Mouse (Mus musculus) liver, postnatal 0 days (tissue): ENCODE results near the gene Pom121. TPM values are rescaled to one million over a fixed set of nuclear protein-coding genes. Genes with fewer than 3 reads are reported as not detected.

ENCODE experiments used
- ATAC-seq: fragments of 200-750 bp; cut with Nextera tagmentation; 2 replicates; pipeline ENCODE4 v1.8.0; 2017; ENCODE audit warnings: mild to moderate bottlenecking, moderate library complexity
- DNase-seq: peaks from one replicate; pipeline ENCODE4 v3.0.0-alpha.2; 2016
- H3K27ac ChIP-seq: fragments of 300-500 bp; sonication (generic); 2 replicates; pipeline ENCODE4 v1.5.1; 2014; ENCODE audit warnings: antibody characterized with exemption, moderate library complexity, mild to moderate bottlenecking, low read depth
- H3K27me3 ChIP-seq: fragments of 300-500 bp; sonication (generic); 2 replicates; pipeline ENCODE4 v1.6.1; 2014; ENCODE audit warnings: low read length, control low read depth, mixed read lengths; ENCODE audit not compliant: insufficient read depth
- H3K36me3 ChIP-seq: fragments of 300-500 bp; sonication (generic); replicated peaks from 2 replicates; pipeline ENCODE4 v1.6.1; 2014; ENCODE audit warnings: mild to moderate bottlenecking, control low read depth, low read length, moderate library complexity, mixed read lengths; ENCODE audit not compliant: insufficient read depth
- H3K4me1 ChIP-seq: fragments of 300-500 bp; sonication (generic); 2 replicates; pipeline ENCODE4 v1.6.1; 2014; ENCODE audit warnings: antibody characterized with exemption, mild to moderate bottlenecking, control low read depth; ENCODE audit not compliant: insufficient read depth
- H3K4me2 ChIP-seq: fragments of 300-500 bp; sonication (generic); 2 replicates; pipeline ENCODE4 v1.6.1; 2014; ENCODE audit warnings: low read depth, mild to moderate bottlenecking, low read length, moderate library complexity, mixed read lengths
- H3K4me3 ChIP-seq: fragments of 300-500 bp; sonication (generic); 2 replicates; pipeline ENCODE4 v1.5.1; 2014; ENCODE audit warnings: low read depth, low read length
- H3K9ac ChIP-seq: fragments of 300-500 bp; sonication (generic); replicated peaks from 2 replicates; pipeline ENCODE4 v1.6.1; 2014; ENCODE audit warnings: mild to moderate bottlenecking, moderate library complexity
- H3K9me3 ChIP-seq: fragments of 300-500 bp; sonication (generic); 2 replicates; pipeline ENCODE4 v1.6.1; 2016; ENCODE audit warnings: mild to moderate bottlenecking, control low read depth, low read length, mixed read lengths
- CTCF ChIP-seq: sonication (generic); IDR thresholded peaks from 2 replicates; pipeline ENCODE4 v1.5.1; 2016; ENCODE audit warnings: antibody characterized with exemption, low read depth
- EP300 ChIP-seq: IDR thresholded peaks from 2 replicates; pipeline ENCODE4 v1.6.1; 2016; ENCODE audit warnings: antibody characterized with exemption, low read depth, mild to moderate bottlenecking
- whole genome bisulfite sequencing: fragments of 180-500 bp; shearing (Covaris S2); extraction: QIAGEN DNeasy Blood & Tissue Kit; methylation state at CpG from one replicate; pipeline ENCODE4 v1.1.7; 2014; ENCODE audit not compliant: insufficient replicate concordance; 5-methylcytosine and 5-hydroxymethylcytosine counted together
- polyA plus RNA-seq: library from polyadenylated mRNA; unstranded; fragments of >200 nt; fragmentation: Nextera tagmentation; extraction: Ambion mirVana; gene quantifications from 2 replicates; pipeline ENCODE4 v1.2.1, GENCODE M21; 2015

Gene Pom121
- polyA plus RNA-seq, 1 experiment from 2014 or later, result 3.5 TPM

- TF ChIP-seq EP300, result no peak
- Histone ChIP-seq H3K36me3 (peaks cover 88% of the 10 kb centered on the region), H3K27me3 (no peaks in the 10 kb centered on the region), H3K9me3 (no peaks in the 10 kb centered on the region), H3K27ac (no peak overlapping the region), H3K9ac (no peak overlapping the region), H3K4me2 (no peak overlapping the region), H3K4me3 (no peak overlapping the region), H3K4me1 (no peaks in the 10 kb centered on the region)
- ATAC-seq (no peak), DNase-seq (no peak)
- 80% methylated on average over 10 of the region's 10 CpGs for WGBS
These were observed 10.6 kb downstream of the Pom121 start for GRCm38 (mm10) chr5:135383771-135384170.

GRCm38 (mm10) chr5:135382746-135383145, 11.6 kb downstream of the Pom121 start:
- DNase-seq (no peak), ATAC-seq (no peak)
- no peak overlapping the region for H3K9ac ChIP-seq
- no peak overlapping the region for H3K27ac ChIP-seq
- H3K4me2 ChIP-seq, result no peak overlapping the region
- no peaks in the 10 kb centered on the region for H3K4me1 ChIP-seq
- 86% methylated on average over 7 of the region's 7 CpGs for WGBS
- no peak overlapping the region for H3K4me3 ChIP-seq
- H3K27me3 ChIP-seq, result no peaks in the 10 kb centered on the region
- H3K9me3 ChIP-seq, result no peaks in the 10 kb centered on the region
- TF ChIP-seq CTCF, result no peak
- TF ChIP-seq EP300, result no peak
- peaks cover 92% of the 10 kb centered on the region for H3K36me3 ChIP-seq

- Histone ChIP-seq H3K9me3 (no peaks in the 10 kb centered on the region), H3K27me3 (no peaks in the 10 kb centered on the region), H3K27ac (no peak overlapping the region), H3K36me3 (peaks cover 84% of the 10 kb centered on the region), H3K4me3 (no peak overlapping the region), H3K9ac (no peak overlapping the region), H3K4me2 (no peak overlapping the region), H3K4me1 (no peaks in the 10 kb centered on the region)
- TF ChIP-seq EP300, result no peak
- TF ChIP-seq CTCF, result no peak
- WGBS, result 91% methylated on average over 10 of the region's 10 CpGs
- no peak for ATAC-seq
- DNase-seq, result no peak
These were observed 12.9 kb downstream of the Pom121 start for GRCm38 (mm10) chr5:135381356-135381925.

- Histone ChIP-seq H3K9ac (no peak overlapping the region), H3K36me3 (peaks cover 88% of the 10 kb centered on the region), H3K27ac (no peak overlapping the region), H3K4me2 (no peak overlapping the region), H3K27me3 (no peaks in the 10 kb centered on the region), H3K4me3 (no peak overlapping the region), H3K9me3 (no peaks in the 10 kb centered on the region), H3K4me1 (no peaks in the 10 kb centered on the region)
- no peak for TF ChIP-seq EP300
- TF ChIP-seq CTCF, result no peak
- no peak for ATAC-seq
- DNase-seq, result no peak
- 88% methylated on average over 4 of the region's 4 CpGs for WGBS
These were observed 13.7 kb downstream of the Pom121 start for GRCm38 (mm10) chr5:135380681-135381080.

GRCm38 (mm10) chr5:135376341-135376740, 18.0 kb downstream of the Pom121 start:
- H3K36me3 ChIP-seq, result peaks cover 70% of the 10 kb centered on the region
- H3K9me3 ChIP-seq, result no peaks in the 10 kb centered on the region
- H3K4me3 ChIP-seq, result no peak overlapping the region
- H3K4me2 ChIP-seq, result no peak overlapping the region
- no peak overlapping the region for H3K27ac ChIP-seq
- DNase-seq (no peak), ATAC-seq (no peak)
- 75% methylated on average over 2 of the region's 2 CpGs for WGBS
- TF ChIP-seq EP300, result no peak
- no peak for TF ChIP-seq CTCF
- no peaks in the 10 kb centered on the region for H3K4me1 ChIP-seq
- no peaks in the 10 kb centered on the region for H3K27me3 ChIP-seq
- H3K9ac ChIP-seq, result no peak overlapping the region

- Histone ChIP-seq H3K27me3 (no peaks in the 10 kb centered on the region), H3K9ac (no peak overlapping the region), H3K4me3 (no peak overlapping the region), H3K4me2 (no peak overlapping the region), H3K9me3 (no peaks in the 10 kb centered on the region), H3K4me1 (peaks cover 7% of the 10 kb centered on the region), H3K36me3 (peaks cover 59% of the 10 kb centered on the region), H3K27ac (no peak overlapping the region)
- 82% methylated on average over 8 of the region's 8 CpGs for WGBS
- ATAC-seq, result no peak
- no peak for DNase-seq
- TF ChIP-seq CTCF (no peak), EP300 (no peak)
These were observed 19.2 kb downstream of the Pom121 start for GRCm38 (mm10) chr5:135375167-135375566.

GRCm38 (mm10) chr5:135373601-135374000, 20.7 kb downstream of the Pom121 start:
- ATAC-seq (no peak), DNase-seq (no peak)
- H3K4me2 ChIP-seq, result no peak overlapping the region
- no peaks in the 10 kb centered on the region for H3K9me3 ChIP-seq
- H3K36me3 ChIP-seq, result peaks cover 44% of the 10 kb centered on the region
- H3K27ac ChIP-seq, result no peak overlapping the region
- H3K9ac ChIP-seq, result no peak overlapping the region
- 91% methylated on average over 5 of the region's 5 CpGs for WGBS
- no peak overlapping the region for H3K4me3 ChIP-seq
- H3K27me3 ChIP-seq, result no peaks in the 10 kb centered on the region
- H3K4me1 ChIP-seq, result peaks cover 12% of the 10 kb centered on the region
- TF ChIP-seq CTCF, result 0 out of 2 replicates have a peak, but pooled peaks have one; percentile 24
- TF ChIP-seq EP300, result no peak
